Mouse (Mus musculus) embryo, embryonic 11.5 days (tissue): ENCODE measurements around the gene Mrpl47.
A peak's percentile ranks its signal among the peaks of the same experiment; 100 is the strongest.
"Not testable (repeated sequence)": the region's sequence is repeated elsewhere in the genome, so short reads cannot be mapped to it uniquely, and the experiment has no call there.

Experiments used
- DNase-seq: peaks from one replicate; pipeline ENCODE4 v3.0.0-alpha.2; 2012; ENCODE audit warnings: low read depth, low spot score

Gene Mrpl47

GRCm38 (mm10) chr3:32708052-32708367 is 29.4 kb downstream of the Mrpl47 start:
- DNase-seq = no peak

GRCm38 (mm10) chr3:32705647-32706348 is 31.6 kb downstream of the Mrpl47 start, which contains the start of gene Actl6a:
Gene Actl6a (plus strand): TSS chr3:32706298.
- DNase-seq = not testable (repeated sequence)

- DNase-seq = not testable (repeated sequence)
These were observed 32.8 kb downstream of the Mrpl47 start for GRCm38 (mm10) chr3:32704632-32705031.

GRCm38 (mm10) chr3:32704021-32704420 is 33.4 kb downstream of the Mrpl47 start:
- DNase-seq = not testable (repeated sequence)

- DNase-seq = peak; percentile 72
These were observed 39.1 kb downstream of the Mrpl47 start for GRCm38 (mm10) chr3:32698228-32698863.

GRCm38 (mm10) chr3:32695583-32695980 is 41.8 kb downstream of the Mrpl47 start:
- no peak for DNase-seq

GRCm38 (mm10) chr3:32694737-32695582 is 42.4 kb downstream of the Mrpl47 start:
- no peak for DNase-seq

DNA sequence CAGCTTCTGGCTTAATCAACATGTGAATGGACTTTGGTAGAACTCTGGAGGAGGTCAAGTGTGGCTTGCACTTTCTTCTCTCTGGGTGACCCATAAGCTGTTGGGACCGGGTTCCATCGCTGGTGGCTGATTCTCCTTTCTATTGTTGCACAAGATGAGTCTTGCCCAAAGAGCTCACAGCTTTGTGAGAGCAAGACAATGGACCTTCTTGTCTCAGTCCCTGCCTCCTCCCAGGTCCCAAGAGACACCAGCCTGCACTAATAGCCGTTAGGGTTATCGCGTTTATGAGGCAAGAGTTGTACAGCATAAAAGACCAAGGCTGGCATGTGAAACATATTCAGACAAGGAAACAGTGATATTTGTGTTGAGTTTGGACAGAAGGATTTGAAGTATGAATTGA is 43.2 kb downstream of the Mrpl47 start:
- DNase-seq = no peak

GRCm38 (mm10) chr3:32691841-32692240 is 45.6 kb downstream of the Mrpl47 start:
- DNase-seq = no peak

DNA sequence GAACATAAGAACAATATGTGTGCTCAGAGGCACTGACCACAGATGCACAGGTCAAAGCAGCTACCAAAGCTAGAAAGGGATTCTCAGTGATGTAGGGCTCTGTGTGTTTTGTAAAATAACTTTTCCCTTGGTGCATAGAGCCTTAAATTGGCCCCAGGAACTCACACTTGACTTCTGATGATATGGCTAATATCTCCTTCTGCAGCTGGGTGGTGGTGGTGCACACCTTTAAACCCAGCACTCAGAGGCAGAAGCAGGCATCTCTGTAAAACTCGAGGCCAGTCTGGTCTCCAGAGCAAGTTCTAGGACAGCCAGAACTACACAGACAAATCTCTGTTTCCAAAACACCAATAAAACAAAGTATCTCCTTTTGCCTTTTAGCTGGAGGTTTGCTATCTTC is 46.5 kb downstream of the Mrpl47 start:
- DNase-seq = no peak

- no peak for DNase-seq
These were observed 47.4 kb downstream of the Mrpl47 start for GRCm38 (mm10) chr3:32690008-32690407.

DNA sequence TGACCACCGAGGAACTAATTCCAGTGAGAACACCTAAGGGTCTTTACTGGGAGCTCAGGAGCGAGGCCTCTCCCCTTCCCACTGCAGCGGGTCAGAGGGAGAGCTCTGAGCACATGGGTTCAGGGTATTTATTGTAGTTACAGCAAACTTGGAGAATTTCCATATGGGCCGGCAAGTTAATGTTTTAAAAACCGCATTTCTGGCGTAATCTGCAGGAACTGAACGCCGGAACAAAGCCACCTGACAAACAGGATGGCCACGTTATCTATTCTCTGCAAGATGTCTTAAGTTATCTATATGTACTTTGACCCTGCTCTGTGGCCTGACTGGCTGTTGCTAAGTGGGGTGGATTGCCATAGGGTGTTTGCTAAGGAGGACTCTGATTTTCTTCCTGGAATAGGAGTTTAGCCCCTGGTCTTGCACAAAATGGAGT is 47.8 kb downstream of the Mrpl47 start:
- no peak for DNase-seq

DNA sequence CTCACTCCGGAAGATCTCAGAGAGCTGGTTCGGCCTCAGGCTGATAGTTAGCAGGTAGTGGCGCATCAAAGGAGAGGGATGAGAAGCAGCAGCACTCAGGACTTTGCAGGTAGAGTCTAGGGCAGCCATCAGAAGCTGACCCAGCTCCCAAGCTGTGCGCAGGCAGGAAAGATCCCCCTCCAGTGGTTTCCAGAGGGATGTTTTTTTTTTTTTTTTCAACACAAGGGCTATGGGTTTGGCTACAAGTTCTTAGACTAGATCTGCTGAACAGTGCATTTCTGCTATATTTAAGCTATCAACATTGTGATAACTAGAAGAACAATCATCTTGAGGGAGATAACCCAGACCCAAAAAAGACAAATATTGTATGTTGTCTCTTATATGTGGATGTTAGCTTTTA is 50.2 kb downstream of the Mrpl47 start:
- DNase-seq = no peak

- DNase-seq = no peak
These were observed 50.9 kb downstream of the Mrpl47 start for GRCm38 (mm10) chr3:32686537-32686936.

DNA sequence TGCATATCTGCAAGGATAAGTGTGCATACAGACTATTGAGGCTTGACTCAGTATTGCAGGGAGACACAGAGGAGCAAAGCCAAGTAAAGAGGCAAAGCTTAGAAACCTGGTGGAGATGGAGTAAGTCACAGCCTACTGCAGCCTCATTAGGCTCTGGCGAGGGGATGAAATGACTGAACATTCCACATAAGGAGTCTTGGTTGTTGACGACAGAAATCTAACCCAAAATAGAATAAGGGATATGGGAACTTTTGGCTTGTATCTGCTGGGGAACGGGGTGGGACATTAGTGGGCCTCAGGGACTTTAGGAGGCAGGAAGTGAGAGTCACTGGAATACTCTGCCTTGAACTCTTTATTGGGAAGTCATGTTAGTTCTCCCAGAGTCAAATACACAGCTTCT is 52.8 kb downstream of the Mrpl47 start:
- DNase-seq = no peak

- DNase-seq = no peak
These were observed 54.4 kb downstream of the Mrpl47 start for GRCm38 (mm10) chr3:32682910-32683531.

- DNase-seq = no peak
These were observed 61.0 kb downstream of the Mrpl47 start for GRCm38 (mm10) chr3:32676393-32676792.
